25 mouse cellular contexts compared by ENCODE assay signal in the genomic region with DNA sequence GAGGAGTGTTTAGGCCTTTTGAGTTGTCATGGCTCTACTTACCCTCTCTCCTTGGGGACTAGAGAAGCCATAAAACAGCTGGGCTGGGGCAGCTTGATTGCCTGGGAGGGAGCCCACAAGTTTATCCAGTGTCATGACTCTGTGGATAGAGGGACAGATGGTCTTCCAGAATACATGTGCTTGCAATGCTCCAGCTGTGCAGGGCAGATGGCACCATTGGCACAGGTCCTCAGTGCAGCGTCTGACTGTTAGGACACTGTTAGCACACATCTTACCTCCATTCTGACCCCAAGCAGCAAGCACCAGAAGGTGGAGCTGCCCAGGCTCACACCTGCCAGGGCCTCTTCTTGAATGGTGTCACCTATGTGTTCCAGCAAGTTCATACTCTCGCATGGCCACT. TPM values are rescaled to one million over a fixed set of nuclear protein-coding genes. Genes with fewer than 3 reads are reported as not detected.
DNase-seq lines count a peak whose midpoint lies in the region; ATAC-seq and TF ChIP-seq lines count a peak whose summit lies in the region.
"Had no signal": no experiment of that assay in that cellular context is flagged by ENCODE, and none has a peak within 500 bp of the region (broad histone marks: within the 10 kb centered on the region; RNA-seq: fewer than 3 reads in every experiment).

No protein-coding gene starts in this region.

- no peak for ATAC-seq in forebrain, embryonic 13.5 days
- no peak for ATAC-seq in forebrain, embryonic 14.5 days
- ATAC-seq: CD4-positive, CD25-positive, alpha-beta regulatory T cell, adult 4 months; forebrain, embryonic 16.5 days; inflammation-experienced regulatory T-cells, adult 6 months had no signal

- no peaks in the 10 kb centered on the region for H3K27me3 ChIP-seq in forebrain, embryonic 13.5 days
- no peaks in the 10 kb centered on the region for H3K27me3 ChIP-seq in forebrain, embryonic 14.5 days (replicated peaks; ENCODE audit: control insufficient read depth, insufficient read depth, low read length)
- H3K27me3 ChIP-seq: embryonic facial prominence, embryonic 15.5 days had no signal

- 0 out of 2 replicates have a peak overlapping the region, but pooled peaks have one; percentile 10 for H3K27ac ChIP-seq in forebrain, embryonic 13.5 days
- no peak overlapping the region for H3K27ac ChIP-seq in forebrain, embryonic 14.5 days (ENCODE audit: low read depth, low read length)
- H3K27ac ChIP-seq: embryonic facial prominence, embryonic 15.5 days; forebrain, embryonic 10.5 days; heart, embryonic 10.5 days had no signal

- H3K9me3 ChIP-seq in forebrain, embryonic 13.5 days (replicated peaks), result no peaks in the 10 kb centered on the region
- no peaks in the 10 kb centered on the region for H3K9me3 ChIP-seq in forebrain, embryonic 14.5 days (replicated peaks; ENCODE audit: control insufficient read depth, low read length)
- H3K9me3 ChIP-seq: embryonic facial prominence, embryonic 15.5 days; forebrain, embryonic 10.5 days; G1E; heart, embryonic 10.5 days had no signal

- no peak overlapping the region for H3K4me2 ChIP-seq in forebrain, embryonic 13.5 days
- H3K4me2 ChIP-seq in forebrain, embryonic 14.5 days (ENCODE audit: low read length), result no peak overlapping the region
- H3K4me2 ChIP-seq: embryonic facial prominence, embryonic 15.5 days had no signal

- DNase-seq in cerebellum, adult 9-11 months, result peak; percentile 49
- no peak for DNase-seq in cerebellum, adult 9-10 months
- DNase-seq in forebrain, embryonic 14.5 days (ENCODE audit: low spot score), result no peak
- DNase-seq in left cerebral cortex, postnatal 4 days, result peak; percentile 83
- no peak for DNase-seq in left cerebral cortex, adult 9 months (ENCODE audit: low spot score in 2 of 2)
- DNase-seq in brain, embryonic 14.5 days (ENCODE audit: low read depth), result peak; percentile 7
- DNase-seq in heart, postnatal 36 days, result no peak
- DNase-seq: adrenal gland, adult 8-10 months; adrenal gland, postnatal 36 days; B cell, adult 2 months; cerebellum, adult 18-20 months; embryo, embryonic 11 days; gastrocnemius, postnatal 10 days; heart, adult 18-20 months; heart, postnatal 10 days; kidney, adult 11 months had no signal

- peaks cover 39% of the 10 kb centered on the region for H3K36me3 ChIP-seq in forebrain, embryonic 13.5 days (ENCODE audit: poor library complexity, severe bottlenecking)
- H3K36me3 ChIP-seq in forebrain, embryonic 14.5 days (ENCODE audit: control insufficient read depth, insufficient read depth, low read length), result peaks cover 35% of the 10 kb centered on the region

- H3K4me3 ChIP-seq in forebrain, embryonic 13.5 days, result no peak overlapping the region
- no peak overlapping the region for H3K4me3 ChIP-seq in forebrain, embryonic 14.5 days (ENCODE audit: low read depth, low read length)
- H3K4me3 ChIP-seq: embryonic facial prominence, embryonic 15.5 days; erythroblast, embryonic 14.5 days; forebrain, embryonic 10.5 days; heart, embryonic 10.5 days had no signal

- H3K9ac ChIP-seq in forebrain, embryonic 13.5 days, result no peak overlapping the region
- H3K9ac ChIP-seq in forebrain, embryonic 14.5 days (ENCODE audit: low read length), result no peak overlapping the region
- H3K9ac ChIP-seq: embryonic facial prominence, embryonic 15.5 days had no signal

- peaks cover 6% of the 10 kb centered on the region; the same call in 1 of the 2 replicates for H3K4me1 ChIP-seq in forebrain, embryonic 13.5 days
- peaks cover 2% of the 10 kb centered on the region; the same call in 1 of the 2 replicates for H3K4me1 ChIP-seq in forebrain, embryonic 14.5 days (ENCODE audit: control insufficient read depth, insufficient read depth, low read length)

- TF ChIP-seq POLR2A in brain, embryonic 14.5 days (IDR thresholded peaks at IDR 0.05; ENCODE audit: borderline replicate concordance, extremely low read depth, insufficient read depth, insufficient read length, poor library complexity, severe bottlenecking), result no peak

- no peak for TF ChIP-seq CTCF in brain, embryonic 14.5 days (IDR thresholded peaks at IDR 0.05; ENCODE audit: borderline replicate concordance, extremely low read depth, insufficient read depth, insufficient read length)

- intact Hi-C loops in left cerebral cortex, postnatal 4 days (cut with DNase I), result loop anchor here (5.0 to 10.0 kb wide), 2 partner anchors 81 to 86 kb away; no protein-coding TSS in a partner anchor
- intact Hi-C loops in heart, postnatal 36 days (cut with DNase I), result no loop called here

- WGBS in forebrain, embryonic 13.5 days, result 91% methylated on average over 2 of the region's 2 CpGs
- 80% methylated on average over 2 of the region's 2 CpGs for WGBS in forebrain, embryonic 14.5 days

RNA-seq across cellular contexts. Expression of a gene that starts 5.4 kb away (rescaled TPM):
- 211 and 220 TPM in 2 replicates for polyA plus RNA-seq in forebrain, embryonic 13.5 days (2015; fragmentation: Nextera tagmentation; extraction: Ambion mirVana)
- polyA plus RNA-seq in forebrain, embryonic 14.5 days (2014; fragmentation: Nextera tagmentation; extraction: Ambion mirVana), result 147 and 149 TPM in 2 replicates
- total RNA-seq in left cerebral cortex, postnatal 4 days (2021), result 100 to 1,000 TPM; 117 to 118 TPM
- 124 and 148 TPM in 2 replicates for polyA plus RNA-seq in brain, embryonic 14.5 days (2012; rRNA removed)
- 10 to 100 TPM; 86.6 to 89.7 TPM for total RNA-seq in heart, postnatal 36 days (2021)

RNA-seq across cellular contexts. Expression of a gene that starts 46.7 kb away (rescaled TPM):
- 48.8 and 53.1 TPM in 2 replicates for polyA plus RNA-seq in forebrain, embryonic 13.5 days (2015; fragmentation: Nextera tagmentation; extraction: Ambion mirVana)
- 59.9 and 66.0 TPM in 2 replicates for polyA plus RNA-seq in forebrain, embryonic 14.5 days (2014; fragmentation: Nextera tagmentation; extraction: Ambion mirVana)
- total RNA-seq in left cerebral cortex, postnatal 4 days (2021), result 10 to 100 TPM; 61.9 to 64.5 TPM
- polyA plus RNA-seq in brain, embryonic 14.5 days (2012; rRNA removed), result 35.8 and 47.8 TPM in 2 replicates
- 10 to 100 TPM; 36.0 to 36.2 TPM for total RNA-seq in heart, postnatal 36 days (2021)

RNA-seq across cellular contexts. Expression of a gene that starts 59.8 kb away (rescaled TPM):
- 3.4 and 5.0 TPM in 2 replicates for polyA plus RNA-seq in forebrain, embryonic 13.5 days (2015; fragmentation: Nextera tagmentation; extraction: Ambion mirVana)
- 2.7 and 3.5 TPM in 2 replicates for polyA plus RNA-seq in forebrain, embryonic 14.5 days (2014; fragmentation: Nextera tagmentation; extraction: Ambion mirVana)
- 1 to 10 TPM; 6.3 to 6.5 TPM for total RNA-seq in left cerebral cortex, postnatal 4 days (2021)
- 7.7 and 9.5 TPM in 2 replicates for polyA plus RNA-seq in brain, embryonic 14.5 days (2012; rRNA removed)
- 10 to 100 TPM; 70.7 to 76.3 TPM for total RNA-seq in heart, postnatal 36 days (2021)

Comparison
In these comparisons a context has a peak if more than half of its experiments do, and no peak if none do; other contexts are left out.
1. DNase-seq: peak in cerebellum, adult 9-11 months (single experiment), left cerebral cortex, postnatal 4 days (single experiment) and brain, embryonic 14.5 days (single experiment); none in cerebellum, adult 9-10 months (single experiment), forebrain, embryonic 14.5 days (single experiment), left cerebral cortex, adult 9 months (0 of 2) and heart, postnatal 36 days (0 of 2).